In genomic region chr12:32581304-32581703, GRCm38 (mm10) we compare ENCODE assay signal across 19 mouse cellular contexts.
DNase-seq lines count a peak whose midpoint lies in the region; TF ChIP-seq lines count a peak whose summit lies in the region.
"Had no signal": no experiment of that assay in that cellular context is flagged by ENCODE, and none has a peak within 500 bp of the region (broad histone marks: within the 10 kb centered on the region; RNA-seq: fewer than 3 reads in every experiment).

No protein-coding gene starts in this region.

- DNase-seq in heart, adult 11 months: peak; percentile 43
- no peak for DNase-seq in heart, adult 2 months
- peak; percentile 5 to 17 for DNase-seq in left cerebral cortex, postnatal 25 days (ENCODE audit: low spot score in 2 of 2)
- no peak for DNase-seq in left cerebral cortex, postnatal 36 days (ENCODE audit: low spot score in 2 of 2)
- no peak for DNase-seq in testis, postnatal 14 days (ENCODE audit: low spot score)
- DNase-seq: adrenal gland, postnatal 14 days; cerebellum, adult 2 months; cerebellum, postnatal 10 days; gastrocnemius, adult 2 months; gastrocnemius, postnatal 25 days; heart, postnatal 10 days; heart, postnatal 4 days had no signal

- no peak overlapping the region for H3K4me3 ChIP-seq in heart, adult 2 months
- peak overlapping the region; percentile 33; the same call in 1 of the 2 replicates for H3K4me3 ChIP-seq in testis, adult 2 months (ENCODE audit: control insufficient read depth, low read depth, low read length)
- H3K4me3 ChIP-seq: embryonic facial prominence, embryonic 10.5 days; erythroblast, embryonic 14.5 days; gastrocnemius, adult 2 months; heart, embryonic 10.5 days; hindbrain, embryonic 12.5 days had no signal

- no peak overlapping the region for H3K27ac ChIP-seq in heart, adult 2 months
- no peak overlapping the region; the same call in 1 of the 2 replicates for H3K27ac ChIP-seq in testis, adult 2 months (ENCODE audit: control insufficient read depth, insufficient read depth, low read depth, low read length)
- H3K27ac ChIP-seq: embryonic facial prominence, embryonic 10.5 days; gastrocnemius, adult 2 months; heart, embryonic 10.5 days; hindbrain, embryonic 12.5 days had no signal

- intact Hi-C loops in heart, adult 2 months (cut with DNase I): no loop called here
- intact Hi-C loops in left cerebral cortex, postnatal 25 days (cut with DNase I): no loop called here
- intact Hi-C loops in left cerebral cortex, postnatal 36 days (cut with DNase I): no loop called here

- H3K79me2 ChIP-seq in heart, adult 2 months (replicated peaks; ENCODE audit: control insufficient read depth, insufficient read depth, low read length): no peaks in the 10 kb centered on the region

- H3K36me3 ChIP-seq in heart, adult 2 months (ENCODE audit: control insufficient read depth, insufficient read depth, low read length): no peaks in the 10 kb centered on the region
- no peaks in the 10 kb centered on the region for H3K36me3 ChIP-seq in testis, adult 2 months (ENCODE audit: control insufficient read depth, insufficient read depth, low read length)
- H3K36me3 ChIP-seq: embryonic facial prominence, embryonic 10.5 days; heart, embryonic 10.5 days; hindbrain, embryonic 12.5 days had no signal

- 88% methylated on average over 6 of the region's 6 CpGs for WGBS in heart, adult 2 months

- TF ChIP-seq EP300 in heart, adult 2 months (IDR thresholded peaks at IDR 0.05; ENCODE audit: insufficient read depth, low read depth, low read length): no peak

- no peak for TF ChIP-seq POLR2A in heart, adult 2 months (IDR thresholded peaks at IDR 0.05; ENCODE audit: insufficient read depth, low read depth, low read length)
- TF ChIP-seq POLR2A in testis, adult 2 months (IDR thresholded peaks at IDR 0.05; ENCODE audit: control insufficient read depth, low read depth, low read length): no peak

- H3K27me3 ChIP-seq in heart, adult 2 months (ENCODE audit: control insufficient read depth, insufficient read depth, low read length): peaks cover 1% of the 10 kb centered on the region; the same call in 1 of the 2 replicates
- no peaks in the 10 kb centered on the region for H3K27me3 ChIP-seq in testis, adult 2 months (ENCODE audit: control insufficient read depth, insufficient read depth, low read length)
- H3K27me3 ChIP-seq: CH12.LX; hindbrain, embryonic 12.5 days; Patski had no signal

- no peak overlapping the region for H3K9ac ChIP-seq in heart, adult 2 months (ENCODE audit: low read depth, low read length)
- H3K9ac ChIP-seq: hindbrain, embryonic 12.5 days had no signal

- H3K4me1 ChIP-seq in heart, adult 2 months (ENCODE audit: control insufficient read depth, insufficient read depth, low read length): peaks cover 1% of the 10 kb centered on the region; the same call in 1 of the 2 replicates
- no peaks in the 10 kb centered on the region; the same call in 1 of the 2 replicates for H3K4me1 ChIP-seq in testis, adult 2 months (ENCODE audit: control insufficient read depth, insufficient read depth, low read length)
- H3K4me1 ChIP-seq: embryonic facial prominence, embryonic 10.5 days; heart, embryonic 10.5 days; hindbrain, embryonic 12.5 days had no signal

- TF ChIP-seq CTCF in heart, adult 2 months (IDR thresholded peaks at IDR 0.05): no peak
- no peak for TF ChIP-seq CTCF in testis, adult 2 months (IDR thresholded peaks at IDR 0.05; ENCODE audit: control insufficient read depth, insufficient read depth, insufficient replicate concordance, low read depth, low read length)

Comparison
In these comparisons a context has a peak if more than half of its experiments do, and no peak if none do; other contexts are left out.
1. DNase-seq: peak in heart, adult 11 months (single experiment) and left cerebral cortex, postnatal 25 days (2 of 2); none in heart, adult 2 months (0 of 2), left cerebral cortex, postnatal 36 days (0 of 2) and testis, postnatal 14 days (single experiment).